Mouse (Mus musculus): ENCODE data around the gene Dhx8.
A peak's percentile ranks its signal among the peaks of the same experiment; 100 is the strongest.

- TF ChIP-seq EP300 (IDR thresholded peaks at IDR 0.05; ENCODE audit: insufficient read depth, low read depth, low read length) (peak; percentile 66), POLR2A (IDR thresholded peaks at IDR 0.05; ENCODE audit: insufficient read depth, low read depth, low read length) (no peak)
Observed at GRCm38 (mm10) chr11:101756616-101757015, 23.9 kb downstream of the Dhx8 start.
